Mouse (Mus musculus) layer of hippocampus, adult 8-10 months (tissue): ENCODE data around the gene Slc16a8. TPM values are rescaled to one million over a fixed set of nuclear protein-coding genes. Genes with fewer than 3 reads are reported as not detected.

Experiments
- DNase-seq, 2 experiments: peaks; one replicate each; pipeline ENCODE4 v3.0.0; 2022; ENCODE audit warnings: low spot score in 2 of 2
- total RNA-seq, 4 experiments: library from RNA; stranded (reverse); gene quantifications; 2 replicates each; pipeline ENCODE4 v1.2.4; 2022

Gene Slc16a8
- total RNA-seq, 4 experiments from 2014 or later = 0.30 TPM; not detected in 3

- DNase-seq = no peak
These were observed 38.4 kb downstream of the Slc16a8 start for GRCm38 (mm10) chr15:79216191-79216590.

- DNase-seq = no peak
These were observed 41.0 kb downstream of the Slc16a8 start for GRCm38 (mm10) chr15:79213591-79213990.

- peak in 1 of 2 experiments; percentile 51 for DNase-seq
These were observed 41.7 kb downstream of the Slc16a8 start for GRCm38 (mm10) chr15:79212750-79213446.

- no peak for DNase-seq
These were observed 44.2 kb downstream of the Slc16a8 start for GRCm38 (mm10) chr15:79210357-79210756.

- peak in 1 of 2 experiments; percentile 34 for DNase-seq
These were observed 45.7 kb downstream of the Slc16a8 start for GRCm38 (mm10) chr15:79208758-79209439.

GRCm38 (mm10) chr15:79208211-79208610 lies 46.4 kb downstream of the Slc16a8 start:
- no peak for DNase-seq

- DNase-seq = no peak
These were observed 52.0 kb downstream of the Slc16a8 start for GRCm38 (mm10) chr15:79202575-79202974.

GRCm38 (mm10) chr15:79201491-79202150 lies 52.9 kb downstream of the Slc16a8 start:
- no peak for DNase-seq

Other genes starting within 250 kb of the Slc16a8 start
- 10 to 100 TPM; 73.6 to 88.0 (median 81.8) TPM for gene H1f0, start 226.3 kb downstream of the Slc16a8 start, total RNA-seq
- gene Galr3, start 212.9 kb downstream of the Slc16a8 start, total RNA-seq = 1 to 10 TPM in 1 of 4 experiments, under 1 TPM in 1, not detected in 2; 0.81 to 1.0 TPM
- 10 to 100 TPM; 17.3 to 23.9 (median 18.2) TPM for gene Ankrd54, start 191.9 kb downstream of the Slc16a8 start, total RNA-seq
- gene Eif3l, start 179.6 kb downstream of the Slc16a8 start, total RNA-seq = 10 to 100 TPM; 76.9 to 82.0 (median 77.9) TPM
- gene Micall1, start 145.9 kb downstream of the Slc16a8 start, total RNA-seq = 10 to 100 TPM; 36.0 to 40.9 (median 38.3) TPM
- 100 to 1,000 TPM in 1 of 4 experiments, 10 to 100 TPM in 3; 78.1 to 105 (median 92.0) TPM for gene Polr2f, start 113.8 kb downstream of the Slc16a8 start, total RNA-seq
- 10 to 100 TPM in 3 of 4 experiments, 1 to 10 TPM in 1; 9.4 to 12.9 (median 11.1) TPM for gene 1700088E04Rik, start 113.5 kb downstream of the Slc16a8 start, total RNA-seq
- 10 to 100 TPM; 34.6 to 40.4 (median 37.8) TPM for gene Sox10, start 89.5 kb downstream of the Slc16a8 start, total RNA-seq
- gene Pick1, start 25.6 kb downstream of the Slc16a8 start, total RNA-seq = 10 to 100 TPM; 46.2 to 63.5 (median 50.6) TPM
- gene Gm49486, start 25.4 kb downstream of the Slc16a8 start, total RNA-seq = under 1 TPM; 0.20 to 0.77 (median 0.49) TPM
- gene Baiap2l2, start 30.8 kb upstream of the Slc16a8 start, total RNA-seq = 10 to 100 TPM in 2 of 4 experiments, 1 to 10 TPM in 2; 1.5 to 19.3 (median 10.9) TPM
- 10 to 100 TPM; 21.0 to 24.8 (median 23.8) TPM for gene Pla2g6, start 73.6 kb upstream of the Slc16a8 start, total RNA-seq
- gene Maff, start 91.9 kb upstream of the Slc16a8 start, total RNA-seq = 1 to 10 TPM; 1.2 to 3.7 (median 2.3) TPM
- 10 to 100 TPM; 52.5 to 66.5 (median 57.2) TPM for gene Tmem184b, start 148.8 kb upstream of the Slc16a8 start, total RNA-seq
- gene Csnk1e, start 200.8 kb upstream of the Slc16a8 start, total RNA-seq = 100 to 1,000 TPM; 112 to 137 (median 123) TPM